In genomic region chr9:32469123-32469751, GRCm38 (mm10) we compare ENCODE assay signal across 15 mouse cellular contexts.
"Had no signal": no experiment of that assay in that cellular context is flagged by ENCODE, and none has a peak within 500 bp of the region (broad histone marks: within the 10 kb centered on the region; RNA-seq: fewer than 3 reads in every experiment).

No protein-coding gene starts in this region.

- DNase-seq: kidney, adult 11 months; kidney, adult 9 months; kidney, postnatal 36 days; layer of hippocampus, adult 9-11 months; layer of hippocampus, postnatal 36 days; right cerebral cortex, postnatal 14 days; thymus, adult 2 months; thymus, postnatal 25 days had no signal

- H3K27me3 ChIP-seq: limb, embryonic 15.5 days; lung, embryonic 15.5 days; neural tube, embryonic 15.5 days; stomach, embryonic 15.5 days had no signal

- H3K27ac ChIP-seq: kidney, postnatal 0 days; limb, embryonic 15.5 days; liver, embryonic 12.5 days; lung, embryonic 15.5 days; neural tube, embryonic 15.5 days; stomach, embryonic 15.5 days had no signal

- ATAC-seq: liver, embryonic 12.5 days had no signal

- H3K36me3 ChIP-seq: lung, embryonic 15.5 days; neural tube, embryonic 15.5 days; stomach, embryonic 15.5 days had no signal

- H3K9ac ChIP-seq: limb, embryonic 15.5 days; liver, embryonic 12.5 days; lung, embryonic 15.5 days; neural tube, embryonic 15.5 days; stomach, embryonic 15.5 days had no signal

- H3K4me3 ChIP-seq: limb, embryonic 15.5 days; liver, embryonic 12.5 days; lung, embryonic 15.5 days; myocyte; neural tube, embryonic 15.5 days; stomach, embryonic 15.5 days had no signal

- H3K9me3 ChIP-seq: limb, embryonic 15.5 days; liver, embryonic 12.5 days; lung, embryonic 15.5 days; neural tube, embryonic 15.5 days; stomach, embryonic 15.5 days had no signal

- H3K4me2 ChIP-seq: limb, embryonic 15.5 days; liver, embryonic 12.5 days; lung, embryonic 15.5 days; neural tube, embryonic 15.5 days; stomach, embryonic 15.5 days had no signal
